Mouse (Mus musculus) MEL (cell line): ENCODE measurements around the gene Grem1.

Experiments used
- CTCF ChIP-seq, 3 experiments: IDR thresholded peaks in 2 of 3; conservative IDR thresholded peaks in 1 of 3; 2 replicates each; pipeline ENCODE4 v1.5.1; 2011 to 2012; ENCODE audit warnings: low read length in 3 of 3, low read depth in 2 of 3, mild to moderate bottlenecking in 2 of 3, improper control_type of control experiment in 1 of 3, inconsistent platforms in 1 of 3, mixed read lengths in 1 of 3, moderate library complexity in 1 of 3; ENCODE audit not compliant: control insufficient read depth in 1 of 3, insufficient read depth in 1 of 3, poor library complexity in 1 of 3, severe bottlenecking in 1 of 3
- EP300 ChIP-seq, 2 experiments: IDR thresholded peaks; 2 replicates each; pipeline ENCODE4 v1.6.1; 2011; ENCODE audit warnings: improper control_type of control experiment in 2 of 2, low read length in 2 of 2, low read depth in 1 of 2, mild to moderate bottlenecking in 1 of 2
- GATA1 ChIP-seq: IDR thresholded peaks from 2 replicates; pipeline ENCODE4 v1.6.1; 2011; ENCODE audit warnings: low read depth, low read length, improper control_type of control experiment
- HCFC1 ChIP-seq: IDR thresholded peaks from 2 replicates; pipeline ENCODE4 v1.6.1; 2012; ENCODE audit warnings: low read depth, mild to moderate bottlenecking, inconsistent platforms, low read length, improper control_type of control experiment, moderate library complexity
- JUND ChIP-seq: IDR thresholded peaks from 2 replicates; pipeline ENCODE4 v1.6.1; 2011; ENCODE audit warnings: low read depth, mild to moderate bottlenecking, improper control_type of control experiment, low read length
- KAT2A ChIP-seq: conservative IDR thresholded peaks from 2 replicates; pipeline ENCODE4 v1.6.1; 2012; ENCODE audit warnings: low read depth, low read length, improper control_type of control experiment, inconsistent platforms
- NELFE ChIP-seq: IDR thresholded peaks from 2 replicates; pipeline ENCODE4 v1.6.1; 2011; ENCODE audit warnings: low read depth, low read length, improper control_type of control experiment
- POLR2A ChIP-seq, 2 experiments: IDR thresholded peaks; 2 replicates each; pipeline ENCODE4 v1.6.1; 2011 to 2012; ENCODE audit warnings: low read length in 2 of 2, mild to moderate bottlenecking in 2 of 2, control low read depth in 1 of 2, improper control_type of control experiment in 1 of 2, low read depth in 1 of 2, moderate library complexity in 1 of 2; ENCODE audit not compliant: control insufficient read depth in 1 of 2, insufficient read depth in 1 of 2, poor library complexity in 1 of 2
- POLR2AphosphoS2 ChIP-seq: IDR thresholded peaks from 2 replicates; pipeline ENCODE4 v1.6.1; 2011; ENCODE audit warnings: low read length, improper control_type of control experiment
- SMC3 ChIP-seq: IDR thresholded peaks from 2 replicates; pipeline ENCODE4 v1.6.1; 2011; ENCODE audit warnings: low read depth, low read length, improper control_type of control experiment
- TCF12 ChIP-seq: IDR thresholded peaks from 2 replicates; pipeline ENCODE4 v1.6.1; 2014; ENCODE audit warnings: low read depth, mild to moderate bottlenecking, inconsistent platforms, low read length, improper control_type of control experiment, moderate library complexity
- UBTF ChIP-seq: IDR thresholded peaks from 2 replicates; pipeline ENCODE4 v1.6.1; 2012; ENCODE audit warnings: low read depth, mild to moderate bottlenecking, inconsistent platforms, low read length, improper control_type of control experiment, moderate library complexity, borderline replicate concordance; ENCODE audit not compliant: insufficient read depth
- ZNF384 ChIP-seq: IDR thresholded peaks from 2 replicates; pipeline ENCODE4 v1.6.1; 2012; ENCODE audit warnings: low read depth, mild to moderate bottlenecking, inconsistent platforms, low read length, improper control_type of control experiment

DNA sequence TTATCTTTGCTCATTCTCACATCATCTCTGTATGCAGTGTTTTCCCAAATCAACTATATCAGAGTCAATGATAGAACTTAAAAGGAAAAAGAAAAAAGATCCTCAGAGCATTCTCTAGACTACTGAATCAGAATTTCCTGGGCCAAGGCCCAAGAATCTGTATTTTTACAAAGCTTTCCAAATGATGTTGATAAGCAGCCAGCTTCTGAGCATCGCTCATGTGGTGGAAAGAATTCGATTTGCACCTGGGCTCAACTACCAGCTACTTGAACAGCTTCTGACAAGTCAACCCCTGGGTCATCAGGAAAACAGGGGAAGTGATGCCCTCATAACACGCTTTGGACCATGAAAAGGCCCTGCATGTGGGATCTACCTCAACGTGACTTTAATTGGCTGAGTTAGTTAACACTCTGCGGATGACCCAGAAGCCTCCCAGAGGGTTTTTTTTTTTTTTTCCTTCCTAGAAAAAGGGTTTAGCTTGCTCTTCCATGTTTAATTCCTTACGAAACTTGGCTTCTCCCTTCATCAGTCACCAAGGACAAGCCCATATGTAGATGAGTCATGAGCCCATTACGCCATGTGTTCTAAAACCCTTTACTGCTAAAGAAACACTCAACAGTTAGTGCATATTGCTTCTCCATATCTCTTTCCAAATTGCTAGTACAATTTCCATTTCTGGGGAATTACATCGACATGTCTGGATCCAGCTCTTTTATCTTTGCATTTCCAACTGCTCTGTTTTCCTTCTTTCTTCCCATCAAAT is 10.3 kb upstream of the Grem1 start:
- TF ChIP-seq UBTF = no peak
- TF ChIP-seq POLR2AphosphoS2 = no peak
- TF ChIP-seq ZNF384 = no peak
- TF ChIP-seq TCF12 = no peak
- no peak for TF ChIP-seq CTCF (IDR thresholded peaks at IDR 0.05 in 2 of 3, conservative IDR thresholded peaks at IDR 0.05 in 1 of 3; ENCODE audit: control insufficient read depth in 1 of 3, insufficient read depth in 1 of 3, low read depth in 2 of 3, low read length in 3 of 3, poor library complexity in 1 of 3, severe bottlenecking in 1 of 3)
- TF ChIP-seq JUND = no peak
- no peak for TF ChIP-seq SMC3
- no peak for TF ChIP-seq NELFE
- TF ChIP-seq EP300 (IDR thresholded peaks at IDR 0.05; ENCODE audit: low read depth in 1 of 2, low read length in 2 of 2) = no peak
- TF ChIP-seq GATA1 = no peak
- no peak for TF ChIP-seq POLR2A (IDR thresholded peaks at IDR 0.05; ENCODE audit: control insufficient read depth in 1 of 2, insufficient read depth in 1 of 2, low read depth in 1 of 2, low read length in 2 of 2, poor library complexity in 1 of 2)
- TF ChIP-seq HCFC1 = no peak
- no peak for TF ChIP-seq KAT2A
